Mouse (Mus musculus) adrenal gland, adult 2 months (tissue): ENCODE data around the gene Eif4e. TPM values are rescaled to one million over a fixed set of nuclear protein-coding genes. Genes with fewer than 3 reads are reported as not detected.
A peak's percentile ranks its signal among the peaks of the same experiment; 100 is the strongest.

ENCODE experiments used
- DNase-seq: peaks from one replicate; pipeline ENCODE4 v3.0.0; 2021
- long read RNA-seq: library from polyadenylated mRNA; stranded (forward); transcript quantifications from one replicate; pipeline ENCODE4 v2.0.0, GENCODE M21; 2021
- polyA plus RNA-seq: library from polyadenylated mRNA; depleted of rRNA; stranded (reverse); fragments of >200 nt; gene quantifications from 2 replicates; pipeline ENCODE4 v1.2.3, GENCODE M21; 2012; rRNA removed
- total RNA-seq, 2 experiments: library from RNA; stranded (reverse); gene quantifications; 2 replicates each; pipeline ENCODE4 v1.2.3; 2021

The Eif4e gene
- total RNA-seq (100 to 1,000 TPM; 187 to 191 TPM), polyA plus RNA-seq (3.5 and 4.5 TPM in 2 replicates)
- long read RNA-seq, full-length matches to known transcripts, result 95 of 99 reads
- long read RNA-seq, partial matches to known transcripts, result 2 of 99 reads
- long read RNA-seq, other reads (novel, unspliced or antisense), result 2 of 99 reads

- DNase-seq, result peak; percentile 90
Measured at GRCm38 (mm10) chr3:138526073-138526915, at the start of gene Eif4e. Eif4e (plus strand) TSS chr3:138526179.

- DNase-seq, result no peak
Measured at GRCm38 (mm10) chr3:138479489-138479888, 46.5 kb upstream of the Eif4e start.

GRCm38 (mm10) chr3:138481526-138482284 is 44.3 kb upstream of the Eif4e start:
- peak; percentile 17 for DNase-seq

- no peak for DNase-seq
Measured at GRCm38 (mm10) chr3:138483240-138483639, 42.7 kb upstream of the Eif4e start.

GRCm38 (mm10) chr3:138488584-138489326 is 37.2 kb upstream of the Eif4e start:
- DNase-seq, result no peak

- peak; percentile 99 for DNase-seq
Measured at GRCm38 (mm10) chr3:138489327-138490033, 36.5 kb upstream of the Eif4e start, which contains the start of gene Metap1. Metap1 (minus strand) TSS chr3:138489515.

- no peak for DNase-seq
Measured at GRCm38 (mm10) chr3:138490034-138490337, 36.0 kb upstream of the Eif4e start.

- DNase-seq, result no peak
Measured at GRCm38 (mm10) chr3:138493668-138494067, 32.3 kb upstream of the Eif4e start.

- DNase-seq, result no peak
Measured at GRCm38 (mm10) chr3:138494565-138494964, 31.4 kb upstream of the Eif4e start.

GRCm38 (mm10) chr3:138495166-138496145 is 30.5 kb upstream of the Eif4e start:
- DNase-seq, result no peak

GRCm38 (mm10) chr3:138498731-138499130 is 27.2 kb upstream of the Eif4e start:
- DNase-seq, result no peak

- DNase-seq, result no peak
Measured at GRCm38 (mm10) chr3:138499854-138500740, 25.9 kb upstream of the Eif4e start.

- DNase-seq, result no peak
Measured at GRCm38 (mm10) chr3:138503754-138504153, 22.2 kb upstream of the Eif4e start.

GRCm38 (mm10) chr3:138506749-138507148 is 19.2 kb upstream of the Eif4e start:
- peak; percentile 59 for DNase-seq

- peak; percentile 74 for DNase-seq
Measured at GRCm38 (mm10) chr3:138509581-138509980, 16.4 kb upstream of the Eif4e start.

GRCm38 (mm10) chr3:138510471-138510870 is 15.5 kb upstream of the Eif4e start:
- DNase-seq, result no peak

- DNase-seq, result no peak
Measured at GRCm38 (mm10) chr3:138513243-138513642, 12.7 kb upstream of the Eif4e start.

- peak; percentile 39 for DNase-seq
Measured at GRCm38 (mm10) chr3:138514749-138515148, 11.2 kb upstream of the Eif4e start.
